Mouse (Mus musculus) cerebellum, adult 11-12 months (tissue): ENCODE data around the gene Pacrg.

Experiments
- DNase-seq: peaks from one replicate; pipeline ENCODE4 v3.0.0; 2022

Pacrg gene

DNA sequence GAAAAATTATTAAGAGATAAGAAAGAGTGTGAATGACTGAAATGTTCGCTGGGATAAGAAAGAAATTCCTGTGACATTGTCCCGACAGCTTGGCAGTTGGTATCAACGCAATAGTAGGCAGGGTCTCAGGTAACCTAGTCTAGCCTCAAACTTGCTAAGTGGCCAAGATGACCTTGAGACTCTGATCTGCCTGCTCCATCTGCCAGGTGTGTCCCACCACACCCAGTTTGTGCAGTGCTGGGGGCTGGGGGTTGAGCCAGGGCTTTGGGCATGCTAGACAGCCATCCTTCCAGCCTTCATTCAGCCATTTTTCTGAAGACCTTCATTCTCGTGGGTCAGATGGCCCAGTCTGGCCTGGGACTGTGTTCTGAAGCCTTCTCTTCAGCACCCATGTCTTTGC lies 473.5 kb downstream of the Pacrg start:
- DNase-seq, result no peak

DNA sequence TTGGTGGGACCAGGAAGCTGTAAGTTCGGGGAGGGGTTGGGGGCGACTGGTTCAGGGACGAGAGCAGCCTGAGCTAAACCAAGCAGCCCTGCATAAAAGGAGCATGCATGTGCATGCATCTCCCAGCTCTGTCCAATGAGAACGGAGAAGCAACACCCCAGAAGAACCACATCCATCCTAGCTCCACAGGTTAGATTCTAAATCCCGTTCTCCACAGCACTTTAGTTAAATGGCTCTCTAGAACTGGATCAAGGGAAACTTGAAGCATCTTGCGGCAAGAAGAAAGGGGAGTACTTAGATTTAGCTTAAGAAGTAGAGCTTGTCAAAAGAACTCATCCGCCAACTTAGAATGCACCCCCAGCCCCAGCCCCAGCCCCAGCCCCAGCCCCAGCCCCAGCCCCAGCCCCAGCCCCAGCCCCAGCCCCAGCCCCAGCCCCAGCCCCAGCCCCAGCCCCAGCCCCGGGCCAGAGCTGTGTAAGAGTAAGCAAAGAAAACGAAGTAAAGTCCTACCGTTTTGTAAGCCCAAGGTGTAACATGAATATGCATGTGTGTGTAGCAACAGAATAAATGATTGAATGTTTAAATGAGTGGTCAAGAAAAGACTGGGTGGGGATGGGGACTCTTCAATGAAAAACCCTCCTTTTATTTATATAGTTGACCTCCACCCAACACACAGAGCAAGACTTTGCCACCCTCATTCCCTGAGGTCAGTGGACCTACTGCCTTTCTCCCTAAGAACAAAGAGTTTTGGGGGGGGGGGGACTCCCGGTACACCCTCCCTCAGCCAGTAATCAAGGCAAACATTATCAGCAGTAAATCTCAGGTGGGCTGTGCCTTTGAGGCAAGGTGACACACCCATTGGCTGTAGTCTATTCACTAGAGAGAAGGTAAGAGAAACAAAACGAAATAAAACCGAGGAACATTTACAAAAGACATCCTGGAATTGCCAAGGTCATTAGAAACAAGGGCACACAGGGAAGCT lies 474.3 kb downstream of the Pacrg start:
- DNase-seq, result no peak

DNA sequence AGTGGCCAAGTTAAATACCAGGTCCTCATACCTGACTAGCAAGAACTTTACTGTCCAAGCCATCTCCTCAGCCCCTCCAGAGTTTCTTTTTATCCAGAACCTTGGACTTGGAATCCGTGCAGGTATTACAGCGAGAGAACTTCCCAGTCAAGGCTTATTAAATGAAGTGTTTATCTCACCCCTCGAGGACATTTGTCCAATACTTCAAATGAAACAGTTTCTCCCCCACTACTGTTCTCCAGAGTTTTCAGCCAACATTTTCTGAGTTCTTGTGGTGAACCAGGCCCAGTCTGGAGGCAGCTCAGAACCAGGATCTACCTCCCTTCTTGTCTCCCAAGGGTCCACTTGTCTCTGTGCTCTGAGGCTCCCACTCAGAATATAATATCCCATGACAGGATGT lies 477.0 kb downstream of the Pacrg start:
- no peak for DNase-seq

DNA sequence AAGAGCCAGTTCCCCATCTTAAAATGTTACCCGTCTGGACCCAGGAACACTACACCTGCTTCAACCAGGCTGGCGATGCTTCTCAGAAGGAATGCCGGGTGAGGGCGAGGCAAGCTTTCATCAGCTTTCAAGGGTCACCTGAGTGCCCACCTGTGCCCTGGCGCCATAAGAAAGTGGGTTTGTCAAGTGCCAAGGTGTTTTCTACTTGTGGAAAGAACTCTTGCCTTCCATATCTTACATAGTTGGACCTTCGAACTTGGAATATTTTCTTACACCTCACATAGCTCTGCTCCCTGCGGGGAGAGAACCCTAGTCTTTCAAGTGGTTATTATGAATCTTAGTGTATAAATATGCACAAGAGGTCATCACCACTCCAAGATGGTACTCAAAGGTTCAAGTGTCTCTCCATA lies 478.2 kb downstream of the Pacrg start:
- no peak for DNase-seq

DNA sequence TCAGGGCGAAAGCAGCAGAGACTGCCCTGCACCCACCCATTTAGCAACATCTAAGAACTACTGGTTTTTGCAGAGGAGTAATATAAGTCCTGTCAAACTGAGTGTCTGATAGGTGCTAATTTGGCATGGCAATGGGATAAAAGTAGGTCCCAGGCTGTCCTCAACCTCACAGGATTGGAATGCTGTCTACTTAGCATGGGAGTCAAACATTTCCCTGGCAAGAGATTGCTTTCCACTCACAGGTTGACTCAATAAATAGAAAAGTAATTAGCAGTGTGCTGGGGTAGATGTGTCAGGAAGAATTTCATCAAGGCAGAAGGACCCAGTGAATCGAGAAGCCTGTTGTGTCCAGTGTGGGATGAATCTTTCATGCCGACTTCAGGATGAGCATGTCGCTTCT lies 479.4 kb downstream of the Pacrg start:
- DNase-seq, result no peak

DNA sequence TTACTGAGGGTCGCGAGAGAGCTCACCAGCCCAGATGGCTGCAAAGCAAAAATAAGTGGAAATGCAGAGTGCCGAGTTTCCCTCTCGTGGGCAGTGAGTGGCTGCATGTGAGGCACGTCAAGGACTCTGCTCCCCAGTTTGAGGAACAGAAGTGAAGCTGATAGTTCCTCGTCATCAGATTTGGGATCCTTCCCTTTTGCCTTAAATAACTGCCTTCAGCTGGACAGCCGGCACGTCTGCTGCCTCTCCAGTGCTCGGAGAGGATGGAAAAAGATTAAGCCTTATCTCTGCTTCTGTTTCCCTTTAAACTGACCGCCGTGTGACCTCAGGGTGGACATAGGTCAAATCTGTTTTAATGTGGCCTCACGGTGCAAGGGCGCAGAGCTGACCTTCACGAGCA lies 480.6 kb downstream of the Pacrg start:
- no peak for DNase-seq

DNA sequence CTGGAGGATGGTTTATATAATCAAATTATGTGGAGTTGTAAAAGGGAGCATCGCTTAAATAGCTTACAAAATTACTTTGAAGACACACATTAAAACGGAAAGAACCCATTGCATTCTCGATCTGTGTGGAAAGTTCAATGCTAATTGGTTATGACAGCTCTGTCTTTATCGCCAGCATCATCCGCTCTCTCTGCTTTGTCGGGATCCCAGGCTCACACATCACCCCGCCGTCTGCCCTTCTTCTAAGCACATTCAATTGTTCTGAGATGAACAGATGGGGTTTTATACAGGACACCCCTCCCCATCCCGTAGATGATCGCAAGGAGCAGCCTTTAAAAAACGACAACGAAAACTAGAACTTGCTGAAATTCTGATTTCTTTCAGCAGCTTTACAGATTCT lies 482.8 kb downstream of the Pacrg start:
- no peak for DNase-seq

DNA sequence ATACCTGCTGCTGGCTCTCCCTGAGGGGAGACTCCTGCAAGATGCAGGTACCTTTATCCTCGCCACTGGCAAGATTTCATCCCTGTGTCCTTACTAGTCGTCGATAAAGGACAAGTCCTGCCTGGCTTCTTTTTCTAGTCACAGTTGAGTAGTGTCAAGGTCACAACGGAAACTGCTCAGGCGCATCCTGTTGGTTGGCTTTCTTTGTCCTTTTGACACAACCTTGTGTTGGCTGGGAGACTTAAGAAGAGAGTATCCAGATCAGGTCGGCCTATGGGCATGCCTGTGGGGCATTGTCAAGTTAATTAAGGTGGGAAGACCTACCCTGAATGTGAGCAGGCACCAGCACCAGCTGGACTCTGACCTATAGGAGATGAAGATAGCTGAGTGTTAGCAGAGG lies 483.8 kb downstream of the Pacrg start:
- no peak for DNase-seq

DNA sequence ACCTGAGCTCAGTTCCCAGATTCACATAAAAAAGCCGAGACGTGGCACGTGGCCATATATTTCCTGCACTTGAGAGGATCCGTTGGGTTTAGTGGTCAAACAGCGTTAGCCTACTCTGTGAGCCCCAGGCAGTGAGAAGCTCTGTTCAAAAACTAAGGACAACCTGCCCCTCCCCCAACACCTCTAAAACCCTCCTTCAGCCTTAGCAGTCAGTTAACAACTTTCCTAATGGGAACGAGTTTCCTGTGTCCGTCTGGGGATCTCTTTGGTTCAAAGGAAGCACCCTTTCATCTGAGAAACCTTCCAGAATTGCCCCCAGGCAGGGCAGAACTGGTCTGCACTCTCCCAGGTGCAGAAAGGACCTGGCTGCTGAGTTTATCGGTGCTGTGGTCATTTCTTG lies 484.4 kb downstream of the Pacrg start:
- DNase-seq, result no peak
